7 mouse cellular contexts compared by ENCODE assay signal in the genomic region with DNA sequence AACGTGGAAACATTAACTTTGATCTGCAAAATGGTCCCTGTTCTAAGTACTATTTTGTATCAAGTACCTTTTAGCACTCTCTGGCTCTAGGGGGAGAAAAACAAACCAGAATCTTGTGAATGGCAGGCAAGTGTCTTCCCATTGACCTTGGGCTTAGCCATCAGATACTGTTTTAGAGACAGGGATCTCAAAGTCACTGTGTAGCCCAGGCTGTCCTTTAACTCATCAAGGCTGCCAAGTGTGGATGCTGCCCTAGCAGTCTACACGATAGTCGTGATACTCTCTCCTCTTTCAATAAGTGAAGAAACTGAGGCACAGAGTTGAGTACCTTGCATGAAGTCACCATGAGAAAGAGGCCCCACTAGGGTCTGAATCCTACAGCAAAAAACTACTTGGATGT. TPM values are rescaled to one million over a fixed set of nuclear protein-coding genes. Genes with fewer than 3 reads are reported as not detected.
A peak's percentile ranks its signal among the peaks of the same experiment; 100 is the strongest.
DNase-seq lines count a peak whose midpoint lies in the region; ATAC-seq and TF ChIP-seq lines count a peak whose summit lies in the region.

No protein-coding gene starts in this region.

- H3K27me3 ChIP-seq in megakaryocyte, embryonic 14.5 days (replicated peaks) = no peaks in the 10 kb centered on the region
- no peaks in the 10 kb centered on the region for H3K27me3 ChIP-seq in forebrain, embryonic 14.5 days (replicated peaks; ENCODE audit: control insufficient read depth, insufficient read depth, low read length)
- H3K27me3 ChIP-seq in liver, embryonic 12.5 days (replicated peaks) = no peaks in the 10 kb centered on the region
- no peaks in the 10 kb centered on the region for H3K27me3 ChIP-seq in stomach, postnatal 0 days (ENCODE audit: control insufficient read depth, insufficient read depth, low read length)

- H3K4me2 ChIP-seq in forebrain, embryonic 14.5 days (ENCODE audit: low read length) = peak overlapping the region; percentile 91
- peak overlapping the region; percentile 91 for H3K4me2 ChIP-seq in liver, embryonic 12.5 days
- H3K4me2 ChIP-seq in stomach, postnatal 0 days (replicated peaks; ENCODE audit: low read depth) = peak overlapping the region; percentile 67

- no peak for TF ChIP-seq CTCF in stomach, postnatal 0 days (IDR thresholded peaks at IDR 0.05; ENCODE audit: low read depth)

- no peaks in the 10 kb centered on the region for H3K9me3 ChIP-seq in megakaryocyte, embryonic 14.5 days
- no peaks in the 10 kb centered on the region for H3K9me3 ChIP-seq in forebrain, embryonic 14.5 days (replicated peaks; ENCODE audit: control insufficient read depth, low read length)
- H3K9me3 ChIP-seq in liver, embryonic 12.5 days (replicated peaks) = no peaks in the 10 kb centered on the region
- H3K9me3 ChIP-seq in stomach, postnatal 0 days (ENCODE audit: control insufficient read depth, low read length) = no peaks in the 10 kb centered on the region

- DNase-seq in forebrain, embryonic 14.5 days (ENCODE audit: low spot score) = no peak
- DNase-seq in stomach, postnatal 0 days (ENCODE audit: low spot score) = no peak
- no peak for DNase-seq in thymus, postnatal 10 days (ENCODE audit: low spot score in 2 of 2)
- DNase-seq in cerebellum, adult 9-10 months = no peak

- peaks cover 30% of the 10 kb centered on the region for H3K36me3 ChIP-seq in megakaryocyte, embryonic 14.5 days (replicated peaks; ENCODE audit: low read length)
- H3K36me3 ChIP-seq in forebrain, embryonic 14.5 days (ENCODE audit: control insufficient read depth, insufficient read depth, low read length) = peaks cover 30% of the 10 kb centered on the region
- H3K36me3 ChIP-seq in liver, embryonic 12.5 days = peaks cover 30% of the 10 kb centered on the region
- H3K36me3 ChIP-seq in stomach, postnatal 0 days (ENCODE audit: control insufficient read depth, insufficient read depth, low read length) = peaks cover 11% of the 10 kb centered on the region

- TF ChIP-seq EP300 in stomach, postnatal 0 days (optimal IDR thresholded peaks at IDR 0.05) = no peak

- WGBS in forebrain, embryonic 14.5 days = 63% methylated on average over 3 of the region's 3 CpGs
- WGBS in liver, embryonic 12.5 days (ENCODE audit: insufficient replicate concordance) = 60% methylated on average over 3 of the region's 3 CpGs
- 63% methylated on average over 3 of the region's 3 CpGs for WGBS in stomach, postnatal 0 days

- H3K9ac ChIP-seq in forebrain, embryonic 14.5 days (ENCODE audit: low read length) = peak overlapping the region; percentile 53; the same call in 1 of the 2 replicates
- H3K9ac ChIP-seq in liver, embryonic 12.5 days = peak overlapping the region; percentile 98
- 0 out of 2 replicates have a peak overlapping the region, but pooled peaks have one; percentile 41 for H3K9ac ChIP-seq in stomach, postnatal 0 days (ENCODE audit: low read length)

- ATAC-seq in megakaryocyte, adult 5-6 weeks (ENCODE audit: poor library complexity, severe bottlenecking) = no peak
- ATAC-seq in forebrain, embryonic 14.5 days = peak; percentile 13
- ATAC-seq in liver, embryonic 12.5 days = peak; percentile 8
- peak; percentile 12; the same call in 1 of the 2 replicates for ATAC-seq in stomach, postnatal 0 days (ENCODE audit: low FRiP score, low TSS enrichment)

- peaks cover 39% of the 10 kb centered on the region for H3K4me1 ChIP-seq in megakaryocyte, embryonic 14.5 days
- peaks cover 10% of the 10 kb centered on the region for H3K4me1 ChIP-seq in forebrain, embryonic 14.5 days (ENCODE audit: control insufficient read depth, insufficient read depth, low read length)
- peaks cover 35% of the 10 kb centered on the region for H3K4me1 ChIP-seq in liver, embryonic 12.5 days
- H3K4me1 ChIP-seq in stomach, postnatal 0 days (replicated peaks; ENCODE audit: control insufficient read depth, insufficient read depth) = no peaks in the 10 kb centered on the region

- no peak overlapping the region for H3K27ac ChIP-seq in forebrain, embryonic 14.5 days (ENCODE audit: low read depth, low read length)
- H3K27ac ChIP-seq in liver, embryonic 12.5 days = peak overlapping the region; percentile 46; the same call in 1 of the 2 replicates
- H3K27ac ChIP-seq in stomach, postnatal 0 days (replicated peaks) = peak overlapping the region; percentile 41; the same call in 1 of the 2 replicates

- H3K4me3 ChIP-seq in megakaryocyte, embryonic 14.5 days (replicated peaks) = peak overlapping the region; percentile 98
- H3K4me3 ChIP-seq in forebrain, embryonic 14.5 days (ENCODE audit: low read depth, low read length) = peak overlapping the region; percentile 100; the same call in 1 of the 2 replicates
- peak overlapping the region; percentile 86 for H3K4me3 ChIP-seq in liver, embryonic 12.5 days
- H3K4me3 ChIP-seq in stomach, postnatal 0 days (ENCODE audit: low read depth, low read length) = peak overlapping the region; percentile 97; the same call in 1 of the 2 replicates

RNA-seq across cellular contexts. Expression of a gene that starts 0.4 kb away (rescaled TPM):
- polyA plus RNA-seq in megakaryocyte, embryonic 14.5 days (2012; ENCODE audit: insufficient read depth, low replicate concordance) = 18.5 TPM in 1 of 2 replicates, not detected in the other
- 193 and 196 TPM in 2 replicates for total RNA-seq in megakaryocyte, adult 5-6 weeks (2015)
- 339 and 406 TPM in 2 replicates for total RNA-seq in megakaryocyte, adult 5-6 weeks (2017)
- 127 and 131 TPM in 2 replicates for polyA plus RNA-seq in forebrain, embryonic 14.5 days (2014; fragmentation: Nextera tagmentation; extraction: Ambion mirVana)
- 220 and 226 TPM in 2 replicates for polyA plus RNA-seq in liver, embryonic 12.5 days (2016; fragmentation: Nextera tagmentation; extraction: Ambion mirVana)
- 99.8 and 106 TPM in 2 replicates for polyA plus RNA-seq in stomach, postnatal 0 days (2015; fragmentation: Nextera tagmentation; extraction: Ambion mirVana)

RNA-seq across cellular contexts. Expression of a gene that starts 15.9 kb away (rescaled TPM):
- polyA plus RNA-seq in megakaryocyte, embryonic 14.5 days (2012; ENCODE audit: insufficient read depth, low replicate concordance) = not detected in 2 replicates
- total RNA-seq in megakaryocyte, adult 5-6 weeks (2015) = 0.23 and 0.29 TPM in 2 replicates
- total RNA-seq in megakaryocyte, adult 5-6 weeks (2017) = not detected in 2 replicates
- not detected in 2 replicates for polyA plus RNA-seq in forebrain, embryonic 14.5 days (2014; fragmentation: Nextera tagmentation; extraction: Ambion mirVana)
- not detected in 2 replicates for polyA plus RNA-seq in liver, embryonic 12.5 days (2016; fragmentation: Nextera tagmentation; extraction: Ambion mirVana)
- 0.10 and 0.16 TPM in 2 replicates for polyA plus RNA-seq in stomach, postnatal 0 days (2015; fragmentation: Nextera tagmentation; extraction: Ambion mirVana)

RNA-seq across cellular contexts. Expression of a gene that starts 24.9 kb away (rescaled TPM):
- polyA plus RNA-seq in megakaryocyte, embryonic 14.5 days (2012; ENCODE audit: insufficient read depth, low replicate concordance) = not detected in 2 replicates
- 0.21 TPM in 1 of 2 replicates, not detected in the other for total RNA-seq in megakaryocyte, adult 5-6 weeks (2015)
- 0.77 TPM in 1 of 2 replicates, not detected in the other for total RNA-seq in megakaryocyte, adult 5-6 weeks (2017)
- polyA plus RNA-seq in forebrain, embryonic 14.5 days (2014; fragmentation: Nextera tagmentation; extraction: Ambion mirVana) = 0.25 TPM in 1 of 2 replicates, not detected in the other
- polyA plus RNA-seq in liver, embryonic 12.5 days (2016; fragmentation: Nextera tagmentation; extraction: Ambion mirVana) = 7.7 and 8.5 TPM in 2 replicates
- polyA plus RNA-seq in stomach, postnatal 0 days (2015; fragmentation: Nextera tagmentation; extraction: Ambion mirVana) = 0.46 and 0.79 TPM in 2 replicates

RNA-seq across cellular contexts. Expression of a gene that starts 35.9 kb away (rescaled TPM):
- polyA plus RNA-seq in megakaryocyte, embryonic 14.5 days (2012; ENCODE audit: insufficient read depth, low replicate concordance) = 215 and 385 TPM in 2 replicates
- total RNA-seq in megakaryocyte, adult 5-6 weeks (2015) = 21.0 and 27.3 TPM in 2 replicates
- total RNA-seq in megakaryocyte, adult 5-6 weeks (2017) = 4.7 and 8.5 TPM in 2 replicates
- polyA plus RNA-seq in forebrain, embryonic 14.5 days (2014; fragmentation: Nextera tagmentation; extraction: Ambion mirVana) = 168 and 179 TPM in 2 replicates
- polyA plus RNA-seq in liver, embryonic 12.5 days (2016; fragmentation: Nextera tagmentation; extraction: Ambion mirVana) = 358 and 387 TPM in 2 replicates
- polyA plus RNA-seq in stomach, postnatal 0 days (2015; fragmentation: Nextera tagmentation; extraction: Ambion mirVana) = 109 and 113 TPM in 2 replicates

Comparison
In these comparisons a context has a peak if more than half of its experiments do, and no peak if none do; other contexts are left out.
1. H3K9ac ChIP-seq: peak in every context shown above with its lines; median percentile 98 in liver, embryonic 12.5 days; 53 in forebrain, embryonic 14.5 days; 41 in stomach, postnatal 0 days.